Mouse (Mus musculus): ENCODE measurements at regions not wholly inside any gene's neighbourhood (a gene's known extent, or its start where the extent isn't known, plus 50 kb on each side); places are given as distances from the start of the nearest gene placed in this dataset.

- H3K9ac ChIP-seq: no peak overlapping the region
- WGBS: 80% methylated on average over 4 of the region's 4 CpGs
- no peaks in the 10 kb centered on the region for H3K9me3 ChIP-seq
- no peaks in the 10 kb centered on the region for H3K4me1 ChIP-seq
- H3K27ac ChIP-seq: no peak overlapping the region
- H3K36me3 ChIP-seq: no peaks in the 10 kb centered on the region
- H3K27me3 ChIP-seq: no peaks in the 10 kb centered on the region
- H3K4me3 ChIP-seq: no peak overlapping the region
- H3K4me2 ChIP-seq: no peak overlapping the region
- ATAC-seq (ENCODE audit: insufficient number of reproducible peaks, low FRiP score, low TSS enrichment, low read depth): no peak
These were observed 800.4 kb downstream of the Ets1 start for GRCm38 (mm10) chr9:33436459-33436858.

GRCm38 (mm10) chr9:33442266-33442665 lies 806.2 kb downstream of the Ets1 start:
- Histone ChIP-seq H3K27ac (no peak overlapping the region), H3K9ac (no peak overlapping the region), H3K4me3 (no peak overlapping the region), H3K27me3 (no peaks in the 10 kb centered on the region), H3K4me1 (0 out of 2 replicates have a peak, but pooled peaks cover 6% of the 10 kb centered on the region), H3K4me2 (no peak overlapping the region), H3K9me3 (no peaks in the 10 kb centered on the region), H3K36me3 (no peaks in the 10 kb centered on the region)
- WGBS: 48% methylated on average over 5 of the region's 5 CpGs
- ATAC-seq (ENCODE audit: insufficient number of reproducible peaks, low FRiP score, low TSS enrichment, low read depth): no peak

GRCm38 (mm10) chr9:33445902-33446301 lies 809.9 kb downstream of the Ets1 start:
- H3K4me3 ChIP-seq: no peak overlapping the region
- no peaks in the 10 kb centered on the region for H3K36me3 ChIP-seq
- H3K4me2 ChIP-seq: no peak overlapping the region
- no peaks in the 10 kb centered on the region for H3K27me3 ChIP-seq
- no peak overlapping the region for H3K27ac ChIP-seq
- 0 out of 2 replicates have a peak, but pooled peaks cover 6% of the 10 kb centered on the region for H3K4me1 ChIP-seq
- no peak overlapping the region for H3K9ac ChIP-seq
- H3K9me3 ChIP-seq: no peaks in the 10 kb centered on the region
- WGBS: 54% methylated on average over 1 of the region's 1 CpGs
- no peak for ATAC-seq (ENCODE audit: insufficient number of reproducible peaks, low FRiP score, low TSS enrichment, low read depth)

- no peak for ATAC-seq (ENCODE audit: insufficient number of reproducible peaks, low FRiP score, low TSS enrichment, low read depth)
- Histone ChIP-seq H3K27ac (no peak overlapping the region), H3K4me1 (no peaks in the 10 kb centered on the region), H3K27me3 (no peaks in the 10 kb centered on the region), H3K9me3 (no peaks in the 10 kb centered on the region), H3K9ac (no peak overlapping the region), H3K4me3 (no peak overlapping the region), H3K36me3 (no peaks in the 10 kb centered on the region), H3K4me2 (no peak overlapping the region)
- WGBS: 65% methylated on average over 2 of the region's 2 CpGs
These were observed 839.1 kb downstream of the Ets1 start for GRCm38 (mm10) chr9:33475106-33475505.

GRCm38 (mm10) chr9:33482845-33483540 lies 847.0 kb downstream of the Ets1 start:
- WGBS: 58% methylated on average over 5 of the region's 5 CpGs
- Histone ChIP-seq H3K36me3 (no peaks in the 10 kb centered on the region), H3K27ac (no peak overlapping the region), H3K9me3 (no peaks in the 10 kb centered on the region), H3K4me1 (no peaks in the 10 kb centered on the region), H3K4me2 (no peak overlapping the region), H3K4me3 (no peak overlapping the region), H3K9ac (no peak overlapping the region), H3K27me3 (no peaks in the 10 kb centered on the region)
- no peak for ATAC-seq (ENCODE audit: insufficient number of reproducible peaks, low FRiP score, low TSS enrichment, low read depth)

- Histone ChIP-seq H3K36me3 (no peaks in the 10 kb centered on the region), H3K9ac (no peak overlapping the region), H3K4me2 (no peak overlapping the region), H3K27ac (no peak overlapping the region), H3K27me3 (no peaks in the 10 kb centered on the region), H3K4me1 (no peaks in the 10 kb centered on the region), H3K9me3 (no peaks in the 10 kb centered on the region), H3K4me3 (no peak overlapping the region)
- ATAC-seq (ENCODE audit: insufficient number of reproducible peaks, low FRiP score, low TSS enrichment, low read depth): no peak
- WGBS: 87% methylated on average over 2 of the region's 2 CpGs
These were observed 847.5 kb downstream of the Ets1 start for GRCm38 (mm10) chr9:33483541-33483846.

GRCm38 (mm10) chr9:33533101-33533810 lies 897.2 kb downstream of the Ets1 start:
- no peak for ATAC-seq (ENCODE audit: insufficient number of reproducible peaks, low FRiP score, low TSS enrichment, low read depth)
- H3K9me3 ChIP-seq: no peaks in the 10 kb centered on the region

GRCm38 (mm10) chr9:33543301-33543700 lies 907.3 kb downstream of the Ets1 start:
- Histone ChIP-seq H3K27me3 (no peaks in the 10 kb centered on the region), H3K9me3 (no peaks in the 10 kb centered on the region), H3K27ac (no peak overlapping the region), H3K36me3 (no peaks in the 10 kb centered on the region), H3K4me1 (peaks cover 3% of the 10 kb centered on the region; the same call in 1 of the 2 replicates), H3K9ac (no peak overlapping the region), H3K4me2 (no peak overlapping the region), H3K4me3 (no peak overlapping the region)
- ATAC-seq (ENCODE audit: insufficient number of reproducible peaks, low FRiP score, low TSS enrichment, low read depth): no peak
- 30% methylated on average over 5 of the region's 5 CpGs for WGBS

More at GRCm38 (mm10) chr9:33533101-33533810, 897.2 kb downstream of the Ets1 start:
- Histone ChIP-seq H3K27me3 (no peaks in the 10 kb centered on the region), H3K36me3 (no peaks in the 10 kb centered on the region), H3K27ac (no peak overlapping the region), H3K4me1 (no peaks in the 10 kb centered on the region), H3K9ac (no peak overlapping the region), H3K4me2 (no peak overlapping the region), H3K4me3 (no peak overlapping the region)
- WGBS: 59% methylated on average over 1 of the region's 1 CpGs

- H3K27me3 ChIP-seq: no peaks in the 10 kb centered on the region
- no peak overlapping the region for H3K27ac ChIP-seq
- no peaks in the 10 kb centered on the region for H3K9me3 ChIP-seq
- H3K9ac ChIP-seq: no peak overlapping the region
- ATAC-seq (ENCODE audit: insufficient number of reproducible peaks, low FRiP score, low TSS enrichment, low read depth): no peak
- WGBS: 34% methylated on average over 4 of the region's 4 CpGs
- H3K36me3 ChIP-seq: no peaks in the 10 kb centered on the region
- peaks cover 3% of the 10 kb centered on the region; the same call in 1 of the 2 replicates for H3K4me1 ChIP-seq
- no peak overlapping the region for H3K4me3 ChIP-seq
- no peak overlapping the region for H3K4me2 ChIP-seq
These were observed 910.2 kb downstream of the Ets1 start for GRCm38 (mm10) chr9:33546126-33546737.

GRCm38 (mm10) chr9:33549395-33549794 lies 913.4 kb downstream of the Ets1 start:
- no peak overlapping the region for H3K4me2 ChIP-seq
- no peaks in the 10 kb centered on the region for H3K27me3 ChIP-seq
- WGBS: 86% methylated on average over 5 of the region's 5 CpGs
- no peak overlapping the region for H3K9ac ChIP-seq
- ATAC-seq (ENCODE audit: insufficient number of reproducible peaks, low FRiP score, low TSS enrichment, low read depth): no peak
- H3K4me1 ChIP-seq: peaks cover 3% of the 10 kb centered on the region; the same call in 1 of the 2 replicates
- H3K4me3 ChIP-seq: no peak overlapping the region
- no peak overlapping the region for H3K27ac ChIP-seq
- H3K36me3 ChIP-seq: no peaks in the 10 kb centered on the region
- H3K9me3 ChIP-seq: no peaks in the 10 kb centered on the region

- WGBS: 77% methylated on average over 2 of the region's 2 CpGs
- H3K27me3 ChIP-seq: no peaks in the 10 kb centered on the region
These were observed 913.7 kb upstream of the Kirrel3 start for GRCm38 (mm10) chr9:33571990-33572389.

GRCm38 (mm10) chr9:33611511-33611910 lies 874.2 kb upstream of the Kirrel3 start:
- Histone ChIP-seq H3K9me3 (no peaks in the 10 kb centered on the region), H3K27me3 (no peaks in the 10 kb centered on the region), H3K4me1 (no peaks in the 10 kb centered on the region), H3K9ac (no peak overlapping the region), H3K4me2 (no peak overlapping the region), H3K36me3 (no peaks in the 10 kb centered on the region), H3K4me3 (no peak overlapping the region), H3K27ac (no peak overlapping the region)
- no peak for ATAC-seq (ENCODE audit: insufficient number of reproducible peaks, low FRiP score, low TSS enrichment, low read depth)
- WGBS: 70% methylated on average over 1 of the region's 1 CpGs

More at GRCm38 (mm10) chr9:33571990-33572389, 913.7 kb upstream of the Kirrel3 start:
- no peak overlapping the region for H3K27ac ChIP-seq
- no peak overlapping the region for H3K4me2 ChIP-seq
- no peak for ATAC-seq (ENCODE audit: insufficient number of reproducible peaks, low FRiP score, low TSS enrichment, low read depth)
- no peaks in the 10 kb centered on the region for H3K36me3 ChIP-seq
- H3K9me3 ChIP-seq: no peaks in the 10 kb centered on the region
- H3K4me1 ChIP-seq: no peaks in the 10 kb centered on the region
- no peak overlapping the region for H3K4me3 ChIP-seq
- no peak overlapping the region for H3K9ac ChIP-seq
